Mouse (Mus musculus) myocyte (in vitro differentiated cells): ENCODE measurements around the gene Kirrel3.

Experiments
- CEBPB ChIP-seq: IDR thresholded peaks from 2 replicates; pipeline ENCODE4 v1.6.1; 2011; ENCODE audit warnings: mild to moderate bottlenecking, moderate library complexity; ENCODE audit not compliant: poor library complexity, insufficient read depth, severe bottlenecking
- E2F4 ChIP-seq: IDR thresholded peaks from one replicate; pipeline ENCODE4 v1.6.1; 2011; ENCODE audit warnings: mild to moderate bottlenecking, control low read depth, moderate library complexity; ENCODE audit not compliant: insufficient read depth
- MAX ChIP-seq: IDR thresholded peaks from one replicate; pipeline ENCODE4 v1.6.1; 2011; ENCODE audit warnings: low read depth, mild to moderate bottlenecking, control low read depth
- MYOG ChIP-seq, 3 experiments: IDR thresholded peaks; one replicate each; pipeline ENCODE4 v1.6.1; 2011; ENCODE audit warnings: control low read depth in 2 of 3, low read depth in 2 of 3, mild to moderate bottlenecking in 2 of 3; ENCODE audit not compliant: insufficient read length in 2 of 3, control insufficient read depth in 1 of 3, insufficient read depth in 1 of 3
- POLR2A ChIP-seq: IDR thresholded peaks from one replicate; pipeline ENCODE4 v1.6.1; 2011; ENCODE audit warnings: low read depth, mild to moderate bottlenecking, control low read depth, moderate library complexity; ENCODE audit not compliant: insufficient read length
- POLR2AphosphoS2 ChIP-seq: IDR thresholded peaks from one replicate; pipeline ENCODE4 v1.6.1; 2011; ENCODE audit warnings: low read depth, control low read depth; ENCODE audit not compliant: insufficient read length
- REST ChIP-seq: IDR thresholded peaks from one replicate; pipeline ENCODE4 v1.6.1; 2011; ENCODE audit warnings: mild to moderate bottlenecking, control low read depth, moderate library complexity; ENCODE audit not compliant: insufficient read depth, insufficient read length
- SRF ChIP-seq: IDR thresholded peaks from one replicate; pipeline ENCODE4 v1.6.1; 2011; ENCODE audit warnings: low read depth; ENCODE audit not compliant: control insufficient read depth, insufficient read length
- USF1 ChIP-seq: IDR thresholded peaks from one replicate; pipeline ENCODE4 v1.6.1; 2011; ENCODE audit warnings: low read depth, mild to moderate bottlenecking, control low read depth, moderate library complexity

GRCm38 (mm10) chr9:34489316-34489710 is 3.6 kb downstream of the Kirrel3 start:
- TF ChIP-seq POLR2A (no peak), SRF (no peak), CEBPB (no peak), USF1 (no peak), MYOG (IDR thresholded peaks at IDR 0.05; ENCODE audit: control insufficient read depth in 1 of 3, insufficient read depth in 1 of 3, insufficient read length in 2 of 3, low read depth in 2 of 3) (no peak), E2F4 (no peak), POLR2AphosphoS2 (no peak), REST (no peak), MAX (no peak)
